Mouse (Mus musculus) liver, embryonic 15.5 days (tissue): ENCODE results near the gene Cacna1c. TPM values are rescaled to one million over a fixed set of nuclear protein-coding genes. Genes with fewer than 3 reads are reported as not detected.

ENCODE experiments used
- ATAC-seq: fragments of 200-750 bp; cut with Nextera tagmentation; 2 replicates; pipeline ENCODE4 v1.8.0; 2017; ENCODE audit warnings: moderate number of reproducible peaks, mild to moderate bottlenecking, moderate library complexity; ENCODE audit not compliant: insufficient read depth
- H3K27ac ChIP-seq: fragments of 300-500 bp; sonication (generic); replicated peaks from 2 replicates; pipeline ENCODE4 v1.5.1; 2015; ENCODE audit warnings: mild to moderate bottlenecking, inconsistent platforms
- H3K27me3 ChIP-seq: fragments of 300-500 bp; sonication (generic); 2 replicates; pipeline ENCODE4 v1.6.1; 2015; ENCODE audit warnings: mild to moderate bottlenecking, inconsistent platforms
- H3K36me3 ChIP-seq: fragments of 300-500 bp; sonication (generic); replicated peaks from 2 replicates; pipeline ENCODE4 v1.6.1; 2015; ENCODE audit warnings: moderate library complexity, mild to moderate bottlenecking, inconsistent platforms
- H3K4me1 ChIP-seq: fragments of 300-500 bp; sonication (generic); replicated peaks from 2 replicates; pipeline ENCODE4 v1.6.1; 2015; ENCODE audit warnings: inconsistent platforms
- H3K4me2 ChIP-seq: fragments of 300-500 bp; sonication (generic); 2 replicates; pipeline ENCODE4 v1.6.1; 2015; ENCODE audit warnings: moderate library complexity, mild to moderate bottlenecking, inconsistent platforms
- H3K4me3 ChIP-seq: fragments of 300-500 bp; sonication (generic); replicated peaks from 2 replicates; pipeline ENCODE4 v1.5.1; 2015; ENCODE audit warnings: mild to moderate bottlenecking, inconsistent platforms
- H3K9ac ChIP-seq: fragments of 300-500 bp; sonication (generic); 2 replicates; pipeline ENCODE4 v1.6.1; 2015; ENCODE audit warnings: moderate library complexity, mild to moderate bottlenecking, inconsistent platforms
- H3K9me3 ChIP-seq: fragments of 300-500 bp; sonication (generic); replicated peaks from 2 replicates; pipeline ENCODE4 v1.6.1; 2016; ENCODE audit warnings: inconsistent platforms
- WGBS: fragments of 180-500 bp; shearing (Covaris S2); methylation state at CpG from one replicate; pipeline ENCODE4 v1.1.7; 2015; ENCODE audit warnings: mixed read lengths; ENCODE audit not compliant: insufficient replicate concordance; 5-methylcytosine and 5-hydroxymethylcytosine counted together
- polyA plus RNA-seq: library from polyadenylated mRNA; unstranded; fragments of >200 nt; fragmentation: Nextera tagmentation; extraction: Ambion mirVana; gene quantifications from 2 replicates; pipeline ENCODE4 v1.2.1, GENCODE M21; 2015

Gene Cacna1c
- polyA plus RNA-seq, 1 experiment from 2014 or later, result 0.41 TPM

DNA sequence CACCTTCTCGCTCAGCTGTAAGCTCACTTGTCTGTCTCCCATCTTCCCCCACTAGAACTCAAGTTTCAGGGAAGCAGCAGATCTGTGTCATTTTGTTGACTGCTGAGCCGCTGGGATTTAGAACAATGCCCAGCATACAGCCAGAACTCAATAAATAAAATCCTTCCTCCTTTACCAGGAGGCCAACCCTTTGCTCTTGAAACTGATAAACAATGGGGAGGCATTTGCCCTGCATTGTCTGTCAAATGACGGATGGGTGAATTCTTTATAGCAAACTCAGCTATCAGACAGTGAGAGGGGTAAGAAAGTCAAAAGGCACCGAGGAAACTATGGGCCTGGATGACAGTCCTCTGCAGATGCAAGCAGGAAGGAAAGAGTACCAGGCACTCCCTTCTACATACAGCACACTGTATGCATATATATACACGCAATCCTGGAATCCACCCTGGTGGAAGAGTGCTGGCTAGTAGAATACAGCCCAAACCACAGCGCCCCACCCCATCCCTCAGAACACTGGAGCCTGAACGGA is 187.5 kb downstream of the Cacna1c start:
- no peaks in the 10 kb centered on the region for H3K27me3 ChIP-seq
- peaks cover 38% of the 10 kb centered on the region for H3K4me1 ChIP-seq
- H3K36me3 ChIP-seq, result peaks cover 19% of the 10 kb centered on the region; the same call in 1 of the 2 replicates
- no peaks in the 10 kb centered on the region for H3K9me3 ChIP-seq
- H3K4me2 ChIP-seq, result peak overlapping the region; percentile 65; the same call in 1 of the 2 replicates
- H3K4me3 ChIP-seq, result no peak overlapping the region
- no peak overlapping the region for H3K27ac ChIP-seq
- no peak overlapping the region for H3K9ac ChIP-seq
- ATAC-seq, result no peak
- WGBS, result 74% methylated on average over 7 of the region's 7 CpGs

DNA sequence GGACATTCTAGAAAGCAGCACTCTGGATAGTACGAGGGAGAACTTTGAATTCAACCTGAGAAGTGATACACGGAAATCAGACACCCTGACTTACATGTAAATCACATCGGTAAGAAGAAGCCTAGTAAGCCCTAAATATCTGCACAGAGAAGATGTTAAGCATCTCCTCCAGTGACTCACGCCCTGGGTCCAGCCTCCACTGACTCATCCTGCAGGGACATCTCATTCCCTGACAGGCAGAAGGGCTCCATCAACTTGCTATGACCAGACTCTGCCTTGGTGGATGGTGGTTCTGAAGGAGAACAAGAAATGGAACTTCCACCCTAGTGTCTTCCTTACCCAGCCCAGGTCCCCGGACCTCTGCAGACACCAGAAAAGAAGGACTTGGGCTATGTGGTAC is 191.6 kb downstream of the Cacna1c start:
- Histone ChIP-seq H3K36me3 (peaks cover 18% of the 10 kb centered on the region; the same call in 1 of the 2 replicates), H3K4me2 (no peak overlapping the region), H3K9ac (no peak overlapping the region), H3K27ac (no peak overlapping the region), H3K27me3 (no peaks in the 10 kb centered on the region), H3K4me3 (no peak overlapping the region), H3K4me1 (peaks cover 34% of the 10 kb centered on the region), H3K9me3 (no peaks in the 10 kb centered on the region)
- no peak for ATAC-seq
- 82% methylated on average over 5 of the region's 5 CpGs for WGBS

DNA sequence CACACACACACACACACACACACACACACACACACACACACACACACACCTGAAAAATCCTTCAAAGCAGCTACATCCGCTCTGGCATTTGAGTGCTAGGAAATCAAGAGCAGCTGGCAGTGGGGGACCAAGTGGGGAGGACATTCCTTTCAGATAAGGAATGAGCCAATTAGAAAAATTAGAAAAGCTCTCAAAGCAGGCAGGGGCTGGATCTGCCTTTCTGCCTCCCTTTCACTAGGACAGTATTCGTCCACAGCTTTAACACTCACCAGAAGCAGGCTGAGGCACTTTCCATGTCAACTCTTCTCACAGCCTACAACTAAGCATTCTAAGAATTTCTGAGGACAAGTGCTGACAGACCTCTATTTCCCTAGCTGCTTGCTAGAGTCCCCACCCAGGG is 194.8 kb downstream of the Cacna1c start:
- H3K27me3 ChIP-seq, result no peaks in the 10 kb centered on the region
- peaks cover 27% of the 10 kb centered on the region for H3K4me1 ChIP-seq
- no peak overlapping the region for H3K27ac ChIP-seq
- no peak overlapping the region for H3K4me2 ChIP-seq
- no peak for ATAC-seq
- H3K9me3 ChIP-seq, result no peaks in the 10 kb centered on the region
- no peak overlapping the region for H3K9ac ChIP-seq
- H3K36me3 ChIP-seq, result no peaks in the 10 kb centered on the region
- H3K4me3 ChIP-seq, result no peak overlapping the region
- WGBS, result 59% methylated on average over 2 of the region's 2 CpGs

DNA sequence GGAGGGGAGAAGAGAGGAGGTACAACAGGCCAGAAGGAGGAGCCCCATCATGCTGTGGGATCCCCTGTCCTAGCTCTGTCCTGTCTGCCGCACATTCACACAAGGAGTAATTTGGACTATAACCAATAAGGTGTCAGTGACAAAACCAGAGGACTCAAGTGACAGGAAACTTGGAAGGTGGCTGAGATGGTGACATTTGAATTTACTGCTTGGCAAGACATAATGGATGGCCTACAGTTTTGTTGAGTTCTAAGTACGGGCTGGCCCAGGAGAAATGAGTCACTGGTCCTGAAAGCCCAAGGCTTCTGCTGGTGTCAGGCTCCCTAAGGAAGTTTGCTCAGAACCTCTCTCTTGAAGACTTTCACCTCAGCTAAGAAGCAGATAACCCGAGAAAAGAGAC is 196.0 kb downstream of the Cacna1c start:
- no peaks in the 10 kb centered on the region for H3K27me3 ChIP-seq
- no peak overlapping the region for H3K4me2 ChIP-seq
- no peak for ATAC-seq
- no peak overlapping the region for H3K9ac ChIP-seq
- peaks cover 33% of the 10 kb centered on the region for H3K4me1 ChIP-seq
- WGBS, result 60% methylated on average over 3 of the region's 3 CpGs
- H3K27ac ChIP-seq, result no peak overlapping the region
- no peaks in the 10 kb centered on the region for H3K36me3 ChIP-seq
- no peak overlapping the region for H3K4me3 ChIP-seq
- H3K9me3 ChIP-seq, result no peaks in the 10 kb centered on the region

DNA sequence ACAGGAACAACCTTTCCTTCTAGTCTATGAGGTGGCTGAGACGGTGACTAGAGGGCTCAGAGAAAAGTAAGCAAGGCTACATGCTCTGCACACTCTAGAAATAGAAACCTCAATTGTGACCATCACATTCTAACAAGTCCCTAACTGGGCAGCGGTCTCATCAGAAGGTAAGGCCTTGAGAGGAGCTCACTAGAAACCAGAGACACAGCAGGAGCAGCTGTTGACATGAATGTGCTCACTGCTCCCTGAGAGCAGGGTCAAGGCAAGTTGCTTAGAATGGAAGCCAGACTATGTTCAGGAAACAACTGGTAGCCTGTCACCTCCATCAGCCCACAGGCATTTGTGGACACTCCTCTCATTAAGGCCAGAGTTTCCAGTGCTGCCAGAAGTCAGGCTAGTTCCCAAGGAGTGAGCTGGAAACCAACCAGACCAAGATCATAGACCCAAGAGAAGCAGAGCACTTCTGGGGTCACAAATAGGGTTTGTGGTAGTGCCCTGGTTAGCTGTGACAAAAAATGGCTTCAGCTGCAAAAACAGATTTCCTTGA is 196.8 kb downstream of the Cacna1c start:
- Histone ChIP-seq H3K4me3 (no peak overlapping the region), H3K9me3 (no peaks in the 10 kb centered on the region), H3K36me3 (no peaks in the 10 kb centered on the region), H3K27me3 (no peaks in the 10 kb centered on the region), H3K4me1 (peaks cover 33% of the 10 kb centered on the region), H3K27ac (no peak overlapping the region), H3K4me2 (no peak overlapping the region), H3K9ac (no peak overlapping the region)
- ATAC-seq, result no peak
- 77% methylated on average over 2 of the region's 2 CpGs for WGBS

DNA sequence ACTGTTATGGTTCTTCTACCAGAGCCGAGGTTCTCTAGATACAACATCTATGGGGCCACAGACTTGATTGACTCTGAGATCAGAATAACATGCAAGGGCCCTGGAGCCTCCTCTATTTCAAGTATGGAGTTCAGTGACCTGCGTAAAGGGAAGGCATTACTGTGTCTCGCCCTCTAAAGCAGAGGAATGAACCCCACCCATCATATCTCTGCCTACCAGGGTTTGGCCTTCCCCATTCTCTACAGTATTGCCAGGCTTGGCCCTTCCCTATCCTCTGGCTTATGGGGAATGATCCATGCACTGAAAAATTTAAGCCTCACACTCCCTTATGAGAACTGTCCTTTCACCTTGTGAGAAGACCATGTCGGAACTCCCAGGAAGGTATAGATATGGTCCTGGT is 198.8 kb downstream of the Cacna1c start:
- ATAC-seq, result peak; percentile 85
- Histone ChIP-seq H3K9ac (no peak overlapping the region), H3K9me3 (no peaks in the 10 kb centered on the region), H3K27me3 (no peaks in the 10 kb centered on the region), H3K4me2 (peak overlapping the region; percentile 27; the same call in 1 of the 2 replicates), H3K27ac (no peak overlapping the region), H3K36me3 (no peaks in the 10 kb centered on the region), H3K4me3 (no peak overlapping the region), H3K4me1 (peaks cover 33% of the 10 kb centered on the region)
- WGBS, result 47% methylated on average over 4 of the region's 4 CpGs

DNA sequence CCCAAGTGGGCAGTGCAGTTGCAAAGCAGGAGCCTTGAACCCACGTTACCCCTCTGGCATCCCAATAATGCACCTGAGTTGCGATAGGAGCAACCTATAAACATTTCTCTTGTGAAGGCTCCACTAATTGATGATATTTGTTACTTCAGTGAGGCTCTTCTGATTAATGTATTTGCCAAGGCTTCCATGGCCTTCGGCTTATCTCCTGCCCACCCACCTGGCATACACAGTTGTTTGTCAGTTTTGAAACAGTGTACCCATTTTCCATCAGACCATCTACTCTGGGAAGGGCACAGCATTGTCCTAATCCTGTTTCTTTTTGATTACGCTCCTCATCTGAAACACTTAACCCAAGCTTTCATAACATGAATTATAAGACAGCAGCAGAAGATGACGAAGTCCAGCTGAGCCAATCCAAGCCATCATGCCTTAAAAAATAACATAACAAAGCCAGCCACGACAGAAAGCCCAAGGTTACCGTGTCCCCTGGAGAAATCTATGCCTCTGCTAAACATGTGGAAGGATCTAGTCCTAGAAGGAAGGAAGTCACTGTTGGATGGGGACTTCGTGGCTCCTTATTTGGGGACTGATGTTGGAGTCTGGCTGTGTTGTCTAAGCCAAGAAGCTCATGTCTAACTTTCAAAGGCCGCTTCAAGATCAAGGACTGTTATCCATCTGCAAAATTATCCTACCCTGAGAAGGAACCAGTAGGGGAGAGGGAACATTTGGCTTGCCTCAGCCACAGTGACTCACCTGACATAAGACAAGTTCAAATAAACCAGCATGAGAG is 201.8 kb downstream of the Cacna1c start:
- 75% methylated on average over 9 of the region's 9 CpGs for WGBS
- Histone ChIP-seq H3K4me3 (no peak overlapping the region), H3K36me3 (no peaks in the 10 kb centered on the region), H3K27ac (no peak overlapping the region), H3K4me1 (peaks cover 28% of the 10 kb centered on the region), H3K9me3 (no peaks in the 10 kb centered on the region), H3K27me3 (no peaks in the 10 kb centered on the region), H3K9ac (no peak overlapping the region), H3K4me2 (no peak overlapping the region)
- ATAC-seq, result no peak

DNA sequence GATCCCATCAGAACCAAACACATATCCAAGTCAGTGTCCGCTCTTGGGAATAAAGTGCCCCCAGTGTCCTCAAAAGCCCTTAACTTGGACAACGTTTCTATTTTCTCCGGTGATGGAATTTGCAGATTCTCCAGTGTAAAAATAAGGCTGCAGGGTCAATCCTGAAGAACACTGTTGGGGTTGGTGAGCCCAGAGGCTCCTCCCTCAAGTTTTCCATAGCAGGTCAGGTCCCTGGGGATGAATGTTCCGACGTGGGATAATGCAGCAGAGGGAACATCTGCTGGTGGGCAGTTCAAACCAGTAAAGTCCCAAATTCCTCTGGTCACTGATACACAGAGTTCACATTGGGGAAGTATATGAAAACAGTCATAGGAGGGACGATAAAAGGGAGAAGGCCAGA is 203.8 kb downstream of the Cacna1c start:
- Histone ChIP-seq H3K9me3 (no peaks in the 10 kb centered on the region), H3K4me1 (peaks cover 18% of the 10 kb centered on the region), H3K4me3 (no peak overlapping the region), H3K36me3 (no peaks in the 10 kb centered on the region), H3K27me3 (peaks cover 4% of the 10 kb centered on the region; the same call in 1 of the 2 replicates), H3K9ac (no peak overlapping the region), H3K4me2 (no peak overlapping the region), H3K27ac (no peak overlapping the region)
- ATAC-seq, result no peak
- 75% methylated on average over 6 of the region's 6 CpGs for WGBS

DNA sequence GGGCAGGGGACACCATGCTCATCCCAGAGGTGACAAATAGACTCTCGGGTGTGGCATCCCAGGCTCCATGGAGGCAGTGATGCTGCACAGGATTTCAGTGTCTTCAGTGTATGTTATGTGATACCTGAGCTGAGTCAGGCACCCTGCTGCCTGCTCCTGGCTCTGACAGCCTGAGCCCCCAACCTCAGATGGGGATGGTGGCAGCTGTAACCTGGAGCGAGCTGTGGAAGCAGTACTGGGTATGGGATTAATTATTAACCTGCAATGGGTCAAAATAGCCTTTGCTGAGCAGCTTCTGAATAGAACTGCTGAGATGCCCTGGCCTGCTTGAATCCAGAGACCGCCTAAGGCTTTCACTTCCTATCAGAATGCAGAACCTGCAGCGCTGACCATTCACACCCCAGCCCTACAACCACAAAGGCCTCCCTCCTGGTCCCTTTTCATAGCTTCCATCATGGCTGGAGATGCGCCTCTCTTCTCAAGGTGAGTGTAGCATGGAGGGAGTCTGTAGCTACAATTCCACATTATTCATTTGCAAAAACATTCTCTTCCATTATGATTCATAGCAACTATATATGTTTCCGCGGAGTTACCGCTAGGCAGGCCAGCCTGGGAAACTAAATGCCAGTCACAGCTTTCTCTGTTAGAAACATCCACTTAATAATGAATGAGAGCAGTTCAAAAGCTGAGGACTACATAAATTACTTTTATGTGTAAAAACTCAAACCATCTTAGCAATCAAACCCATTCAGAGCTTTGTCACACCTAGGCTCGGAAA is 206.0 kb downstream of the Cacna1c start:
- ATAC-seq, result peak; percentile 34; the same call in 1 of the 2 replicates
- H3K9ac ChIP-seq, result no peak overlapping the region
- H3K27me3 ChIP-seq, result peaks cover 4% of the 10 kb centered on the region; the same call in 1 of the 2 replicates
- no peaks in the 10 kb centered on the region for H3K9me3 ChIP-seq
- H3K4me2 ChIP-seq, result no peak overlapping the region
- H3K36me3 ChIP-seq, result no peaks in the 10 kb centered on the region
- no peak overlapping the region for H3K27ac ChIP-seq
- 0 out of 2 replicates have a peak, but pooled peaks cover 3% of the 10 kb centered on the region for H3K4me1 ChIP-seq
- H3K4me3 ChIP-seq, result no peak overlapping the region
- 69% methylated on average over 9 of the region's 9 CpGs for WGBS

DNA sequence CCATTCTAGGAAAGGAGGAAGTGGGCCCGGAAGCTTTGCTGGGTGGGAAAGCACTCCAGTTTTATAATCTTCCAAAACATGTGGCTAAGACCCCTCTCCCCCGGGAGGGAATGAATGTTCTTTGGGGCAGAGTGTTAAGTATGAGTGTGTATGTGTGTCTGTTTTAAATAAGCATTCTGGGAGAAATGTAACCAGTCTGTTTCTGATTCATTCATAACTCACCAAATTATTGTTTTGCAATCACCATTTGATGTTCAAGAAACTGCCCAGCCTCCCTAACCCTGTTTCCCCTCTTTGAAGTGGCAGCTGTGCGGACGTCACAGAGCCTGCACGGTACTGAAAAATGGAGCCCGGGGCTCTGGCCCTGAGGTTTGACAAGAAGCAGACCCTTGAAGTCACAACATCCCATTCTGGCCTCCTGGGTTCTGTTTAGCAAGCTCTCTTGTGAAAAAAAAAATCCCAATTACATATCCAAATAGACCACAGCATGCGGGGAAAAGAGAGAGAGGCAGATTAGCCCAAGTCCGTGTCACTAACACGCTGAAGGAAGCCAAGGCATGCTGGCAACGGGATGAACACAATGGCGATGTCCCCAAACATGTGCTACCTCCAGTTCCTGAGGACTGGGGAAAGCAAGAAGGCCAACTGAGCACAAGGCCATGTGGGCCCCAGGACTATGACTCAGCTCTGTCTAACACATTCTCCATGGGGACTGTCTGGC is 211.9 kb downstream of the Cacna1c start:
- Histone ChIP-seq H3K4me1 (0 out of 2 replicates have a peak, but pooled peaks cover 5% of the 10 kb centered on the region), H3K27ac (no peak overlapping the region)
- no peak for ATAC-seq

More for the DNA sequence above, 211.9 kb downstream of the Cacna1c start:
- no peak overlapping the region for H3K4me3 ChIP-seq
- no peaks in the 10 kb centered on the region for H3K9me3 ChIP-seq
- H3K4me2 ChIP-seq, result no peak overlapping the region
- H3K27me3 ChIP-seq, result peaks cover 4% of the 10 kb centered on the region; the same call in 1 of the 2 replicates
- 54% methylated on average over 11 of the region's 11 CpGs for WGBS
- H3K36me3 ChIP-seq, result no peaks in the 10 kb centered on the region
- H3K9ac ChIP-seq, result no peak overlapping the region
